Mouse (Mus musculus): ENCODE measurements at regions not wholly inside any gene's neighbourhood (a gene's known extent, or its start where the extent isn't known, plus 50 kb on each side); places are given as distances from the start of the nearest gene placed in this dataset.

DNA sequence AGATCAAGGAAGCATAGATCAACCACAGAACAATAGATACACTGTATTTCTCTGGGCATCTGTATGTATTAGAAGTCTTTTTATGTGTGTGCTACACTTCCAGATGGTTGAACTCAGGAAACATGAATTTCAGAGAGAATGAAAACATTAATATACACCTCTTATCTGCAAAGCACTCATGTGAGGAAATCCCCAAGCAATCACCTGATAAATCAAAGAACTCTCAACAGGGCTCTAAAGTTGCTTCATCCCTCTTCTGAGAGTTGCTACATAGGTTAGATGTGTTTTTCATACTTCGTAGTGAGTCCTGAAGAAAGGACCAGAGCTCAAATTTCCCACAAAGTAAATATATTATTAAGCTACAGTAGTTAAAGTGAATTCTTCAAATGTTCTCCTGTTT, 263.1 kb upstream of the Tbl1xr1 start:
- no peak for TF ChIP-seq CTCF (conservative IDR thresholded peaks at IDR 0.05; ENCODE audit: insufficient read depth, insufficient read length, low read depth, low read length)
- no peak for TF ChIP-seq POLR2A (IDR thresholded peaks at IDR 0.05; ENCODE audit: low read depth, low read length)

All from kidney, adult 2 months (tissue).